Mouse (Mus musculus): ENCODE measurements around the gene Slc25a13. TPM values are rescaled to one million over a fixed set of nuclear protein-coding genes. Genes with fewer than 3 reads are reported as not detected.

The Slc25a13 gene
- polyA plus RNA-seq, 1 experiment from 2014 or later: 167 TPM

DNA sequence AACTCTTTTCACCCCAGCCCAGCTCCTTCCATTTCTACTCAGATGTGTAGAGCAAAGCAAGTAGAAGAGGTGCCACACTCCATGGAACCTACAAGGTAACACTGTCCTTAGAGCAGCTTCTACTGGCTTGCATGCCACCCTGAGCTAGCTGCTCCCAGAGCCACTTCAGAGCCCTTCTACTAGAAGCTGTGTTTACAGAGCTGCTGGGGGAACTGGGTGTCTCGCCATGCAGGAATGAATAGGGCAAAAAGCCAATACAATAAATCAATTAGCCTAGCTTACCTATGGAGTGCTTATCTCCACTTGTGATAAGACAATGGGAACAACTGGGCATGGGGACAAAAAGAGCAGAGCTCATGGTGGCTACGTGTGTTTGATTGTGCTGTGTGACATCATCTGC is 67.2 kb downstream of the Slc25a13 start:
- ATAC-seq: peak; percentile 79
- TF ChIP-seq EP300 (IDR thresholded peaks at IDR 0.05; ENCODE audit: low read depth): no peak
- no peak for TF ChIP-seq CTCF (IDR thresholded peaks at IDR 0.05; ENCODE audit: low read depth)
- Histone ChIP-seq H3K4me1 (ENCODE audit: insufficient read depth) (peaks cover 2% of the 10 kb centered on the region; the same call in 1 of the 2 replicates), H3K9ac (replicated peaks) (no peak overlapping the region), H3K27me3 (ENCODE audit: insufficient read depth, low read length) (no peaks in the 10 kb centered on the region), H3K9me3 (ENCODE audit: low read length) (no peaks in the 10 kb centered on the region), H3K4me2 (ENCODE audit: low read depth, low read length) (no peak overlapping the region), H3K27ac (ENCODE audit: low read depth) (peak overlapping the region; percentile 44; the same call in 1 of the 2 replicates), H3K4me3 (ENCODE audit: low read depth, low read length) (no peak overlapping the region), H3K36me3 (replicated peaks; ENCODE audit: insufficient read depth, low read length) (peaks cover 21% of the 10 kb centered on the region)
- no peak for DNase-seq
- 43% methylated on average over 2 of the region's 2 CpGs for WGBS (ENCODE audit: insufficient replicate concordance)

- TF ChIP-seq EP300 (IDR thresholded peaks at IDR 0.05; ENCODE audit: low read depth) (no peak), CTCF (IDR thresholded peaks at IDR 0.05; ENCODE audit: low read depth) (no peak)
- ATAC-seq (peak; percentile 22; the same call in 1 of the 2 replicates), DNase-seq (no peak)
- Histone ChIP-seq H3K27me3 (ENCODE audit: insufficient read depth, low read length) (no peaks in the 10 kb centered on the region), H3K36me3 (replicated peaks; ENCODE audit: insufficient read depth, low read length) (peaks cover 21% of the 10 kb centered on the region), H3K4me1 (ENCODE audit: insufficient read depth) (peaks cover 2% of the 10 kb centered on the region; the same call in 1 of the 2 replicates), H3K9ac (replicated peaks) (no peak overlapping the region), H3K4me2 (ENCODE audit: low read depth, low read length) (no peak overlapping the region), H3K9me3 (ENCODE audit: low read length) (no peaks in the 10 kb centered on the region), H3K4me3 (ENCODE audit: low read depth, low read length) (no peak overlapping the region), H3K27ac (ENCODE audit: low read depth) (peak overlapping the region; percentile 44; the same call in 1 of the 2 replicates)
- WGBS (ENCODE audit: insufficient replicate concordance): 55% methylated on average over 3 of the region's 3 CpGs
Observed at GRCm38 (mm10) chr6:6149329-6149728, 67.6 kb downstream of the Slc25a13 start.

DNA sequence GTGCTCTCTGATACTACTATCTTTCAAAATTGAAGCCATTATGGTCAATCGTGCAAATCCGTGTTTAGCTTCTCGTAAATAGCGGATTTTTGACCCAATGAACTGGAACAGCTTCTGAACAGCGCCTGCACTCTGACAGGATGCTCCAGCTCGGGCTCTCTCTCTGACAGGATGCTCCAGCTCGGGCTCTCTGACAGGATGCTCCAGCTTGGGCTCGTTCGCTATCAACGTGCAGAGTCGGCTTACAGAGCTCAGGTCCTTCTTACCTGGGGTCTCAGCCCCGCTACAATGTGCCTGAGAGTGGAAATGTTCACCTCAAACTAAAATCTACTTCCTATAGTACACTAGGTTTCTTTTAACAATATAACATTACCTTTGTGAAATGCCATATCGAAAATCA is 71.6 kb downstream of the Slc25a13 start:
- H3K27me3 ChIP-seq (ENCODE audit: insufficient read depth, low read length): no peaks in the 10 kb centered on the region
- peaks cover 2% of the 10 kb centered on the region; the same call in 1 of the 2 replicates for H3K4me1 ChIP-seq (ENCODE audit: insufficient read depth)
- no peak for TF ChIP-seq EP300 (IDR thresholded peaks at IDR 0.05; ENCODE audit: low read depth)
- TF ChIP-seq CTCF (IDR thresholded peaks at IDR 0.05; ENCODE audit: low read depth): no peak
- peaks cover 16% of the 10 kb centered on the region for H3K36me3 ChIP-seq (replicated peaks; ENCODE audit: insufficient read depth, low read length)
- H3K27ac ChIP-seq (ENCODE audit: low read depth): no peak overlapping the region
- no peaks in the 10 kb centered on the region for H3K9me3 ChIP-seq (ENCODE audit: low read length)
- WGBS (ENCODE audit: insufficient replicate concordance): 82% methylated on average over 13 of the region's 13 CpGs
- H3K4me3 ChIP-seq (ENCODE audit: low read depth, low read length): no peak overlapping the region
- no peak overlapping the region for H3K4me2 ChIP-seq (ENCODE audit: low read depth, low read length)
- no peak for DNase-seq
- H3K9ac ChIP-seq (replicated peaks): no peak overlapping the region
- no peak for ATAC-seq

- Histone ChIP-seq H3K27me3 (ENCODE audit: insufficient read depth, low read length) (no peaks in the 10 kb centered on the region), H3K4me3 (ENCODE audit: low read depth, low read length) (no peak overlapping the region), H3K27ac (ENCODE audit: low read depth) (no peak overlapping the region), H3K4me2 (ENCODE audit: low read depth, low read length) (no peak overlapping the region), H3K4me1 (ENCODE audit: insufficient read depth) (no peaks in the 10 kb centered on the region), H3K9ac (replicated peaks) (no peak overlapping the region), H3K9me3 (ENCODE audit: low read length) (no peaks in the 10 kb centered on the region), H3K36me3 (replicated peaks; ENCODE audit: insufficient read depth, low read length) (peaks cover 15% of the 10 kb centered on the region)
- 74% methylated on average over 7 of the region's 7 CpGs for WGBS (ENCODE audit: insufficient replicate concordance)
- TF ChIP-seq CTCF (IDR thresholded peaks at IDR 0.05; ENCODE audit: low read depth) (no peak), EP300 (IDR thresholded peaks at IDR 0.05; ENCODE audit: low read depth) (no peak)
- ATAC-seq: no peak
- DNase-seq: no peak
Observed at GRCm38 (mm10) chr6:6143525-6143924, 73.4 kb downstream of the Slc25a13 start.

DNA sequence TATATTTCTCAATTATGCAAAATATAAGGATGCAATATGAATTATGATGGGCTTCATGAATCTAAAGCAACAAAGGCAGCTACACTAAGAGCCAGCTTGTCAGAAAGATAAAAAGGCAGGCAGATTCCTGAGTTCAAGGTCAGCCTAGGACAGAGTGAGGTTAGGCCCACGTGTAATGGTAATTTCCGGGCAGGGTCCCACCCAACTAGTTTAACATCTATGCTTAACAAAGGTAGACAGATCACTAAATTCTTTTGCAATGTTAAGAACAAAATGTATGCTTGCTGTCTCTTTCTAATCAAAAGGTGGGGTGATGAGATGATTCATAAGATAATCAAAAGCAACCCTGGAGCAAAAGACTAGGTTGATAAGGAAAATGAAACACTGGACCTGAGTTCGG is 76.6 kb downstream of the Slc25a13 start:
- no peak overlapping the region for H3K9ac ChIP-seq (replicated peaks)
- H3K27ac ChIP-seq (ENCODE audit: low read depth): no peak overlapping the region
- DNase-seq (no peak), ATAC-seq (no peak)
- H3K27me3 ChIP-seq (ENCODE audit: insufficient read depth, low read length): no peaks in the 10 kb centered on the region
- TF ChIP-seq CTCF (IDR thresholded peaks at IDR 0.05; ENCODE audit: low read depth) (no peak), EP300 (IDR thresholded peaks at IDR 0.05; ENCODE audit: low read depth) (no peak)
- H3K4me1 ChIP-seq (ENCODE audit: insufficient read depth): no peaks in the 10 kb centered on the region
- H3K36me3 ChIP-seq (replicated peaks; ENCODE audit: insufficient read depth, low read length): peaks cover 7% of the 10 kb centered on the region
- H3K4me2 ChIP-seq (ENCODE audit: low read depth, low read length): no peak overlapping the region
- no peak overlapping the region for H3K4me3 ChIP-seq (ENCODE audit: low read depth, low read length)
- WGBS (ENCODE audit: insufficient replicate concordance): 75% methylated on average over 3 of the region's 3 CpGs
- no peaks in the 10 kb centered on the region for H3K9me3 ChIP-seq (ENCODE audit: low read length)

DNA sequence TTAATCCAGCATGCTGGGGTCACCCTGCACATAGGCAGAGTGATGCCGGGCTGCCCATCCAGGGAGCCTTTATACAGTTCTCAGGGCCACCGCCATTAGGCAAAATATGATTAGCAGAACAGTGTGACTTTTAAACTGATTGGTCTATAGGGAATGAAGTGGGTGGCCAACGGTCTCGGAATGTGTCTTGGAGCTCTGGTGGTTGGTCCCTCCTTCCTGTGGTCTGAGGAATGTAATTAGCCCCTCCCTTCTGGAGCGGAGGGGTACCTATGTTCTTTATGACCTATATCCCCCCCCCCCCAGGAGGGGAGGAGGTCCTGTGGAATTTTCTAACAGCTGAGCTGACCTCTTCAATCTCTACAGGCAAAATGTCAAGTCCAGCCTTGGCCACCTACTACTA is 77.9 kb downstream of the Slc25a13 start:
- no peak for DNase-seq
- H3K9ac ChIP-seq (replicated peaks): no peak overlapping the region
- no peak for TF ChIP-seq CTCF (IDR thresholded peaks at IDR 0.05; ENCODE audit: low read depth)
- no peak for TF ChIP-seq EP300 (IDR thresholded peaks at IDR 0.05; ENCODE audit: low read depth)
- peaks cover 7% of the 10 kb centered on the region for H3K36me3 ChIP-seq (replicated peaks; ENCODE audit: insufficient read depth, low read length)
- no peak overlapping the region for H3K4me3 ChIP-seq (ENCODE audit: low read depth, low read length)
- H3K4me1 ChIP-seq (ENCODE audit: insufficient read depth): no peaks in the 10 kb centered on the region
- no peaks in the 10 kb centered on the region for H3K9me3 ChIP-seq (ENCODE audit: low read length)
- 92% methylated on average over 5 of the region's 5 CpGs for WGBS (ENCODE audit: insufficient replicate concordance)
- no peak for ATAC-seq
- no peak overlapping the region for H3K4me2 ChIP-seq (ENCODE audit: low read depth, low read length)
- H3K27ac ChIP-seq (ENCODE audit: low read depth): no peak overlapping the region
- no peaks in the 10 kb centered on the region for H3K27me3 ChIP-seq (ENCODE audit: insufficient read depth, low read length)

DNA sequence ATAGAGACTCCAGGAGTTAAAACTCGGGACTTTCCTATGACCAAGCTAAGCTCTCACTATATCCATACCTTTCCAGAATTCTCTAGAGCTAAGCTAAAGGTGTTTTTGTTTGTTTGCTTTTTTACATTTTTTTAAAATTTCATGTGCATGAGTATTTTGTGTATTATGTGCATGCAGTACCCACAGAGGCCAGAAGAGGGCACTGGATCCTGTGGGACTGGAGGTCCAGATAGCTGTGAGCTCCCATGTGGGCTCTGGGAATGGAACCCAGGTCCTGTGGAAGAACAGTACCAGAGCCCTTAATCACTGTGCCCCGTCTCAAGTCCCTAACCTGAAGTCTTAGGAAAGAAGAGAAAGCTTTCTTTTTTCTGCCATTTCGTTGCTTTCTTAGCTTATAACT is 80.2 kb downstream of the Slc25a13 start:
- H3K4me2 ChIP-seq (ENCODE audit: low read depth, low read length): no peak overlapping the region
- no peak overlapping the region for H3K4me3 ChIP-seq (ENCODE audit: low read depth, low read length)
- ATAC-seq (no peak), DNase-seq (no peak)
- H3K27ac ChIP-seq (ENCODE audit: low read depth): no peak overlapping the region
- no peak overlapping the region for H3K9ac ChIP-seq (replicated peaks)
- peaks cover 4% of the 10 kb centered on the region for H3K36me3 ChIP-seq (replicated peaks; ENCODE audit: insufficient read depth, low read length)
- H3K4me1 ChIP-seq (ENCODE audit: insufficient read depth): no peaks in the 10 kb centered on the region
- no peaks in the 10 kb centered on the region for H3K9me3 ChIP-seq (ENCODE audit: low read length)
- H3K27me3 ChIP-seq (ENCODE audit: insufficient read depth, low read length): no peaks in the 10 kb centered on the region
- TF ChIP-seq CTCF (IDR thresholded peaks at IDR 0.05; ENCODE audit: low read depth) (peak; percentile 62), EP300 (IDR thresholded peaks at IDR 0.05; ENCODE audit: low read depth) (no peak)
- WGBS (ENCODE audit: insufficient replicate concordance): 82% methylated on average over 3 of the region's 3 CpGs
